Mouse (Mus musculus) liver, postnatal 0 days (tissue): Measurements from ENCODE around the gene A930033H14Rik. TPM values are rescaled to one million over a fixed set of nuclear protein-coding genes. Genes with fewer than 3 reads are reported as not detected.

Experiments used
- ATAC-seq: fragments of 200-750 bp; cut with Nextera tagmentation; 2 replicates; pipeline ENCODE4 v1.8.0; 2017; ENCODE audit warnings: mild to moderate bottlenecking, moderate library complexity
- DNase-seq: peaks from one replicate; pipeline ENCODE4 v3.0.0-alpha.2; 2016
- H3K27ac ChIP-seq: fragments of 300-500 bp; sonication (generic); 2 replicates; pipeline ENCODE4 v1.5.1; 2014; ENCODE audit warnings: antibody characterized with exemption, moderate library complexity, mild to moderate bottlenecking, low read depth
- H3K27me3 ChIP-seq: fragments of 300-500 bp; sonication (generic); 2 replicates; pipeline ENCODE4 v1.6.1; 2014; ENCODE audit warnings: low read length, control low read depth, mixed read lengths; ENCODE audit not compliant: insufficient read depth
- H3K36me3 ChIP-seq: fragments of 300-500 bp; sonication (generic); replicated peaks from 2 replicates; pipeline ENCODE4 v1.6.1; 2014; ENCODE audit warnings: mild to moderate bottlenecking, control low read depth, low read length, moderate library complexity, mixed read lengths; ENCODE audit not compliant: insufficient read depth
- H3K4me1 ChIP-seq: fragments of 300-500 bp; sonication (generic); 2 replicates; pipeline ENCODE4 v1.6.1; 2014; ENCODE audit warnings: antibody characterized with exemption, mild to moderate bottlenecking, control low read depth; ENCODE audit not compliant: insufficient read depth
- H3K4me2 ChIP-seq: fragments of 300-500 bp; sonication (generic); 2 replicates; pipeline ENCODE4 v1.6.1; 2014; ENCODE audit warnings: low read depth, mild to moderate bottlenecking, low read length, moderate library complexity, mixed read lengths
- H3K4me3 ChIP-seq: fragments of 300-500 bp; sonication (generic); 2 replicates; pipeline ENCODE4 v1.5.1; 2014; ENCODE audit warnings: low read depth, low read length
- H3K9ac ChIP-seq: fragments of 300-500 bp; sonication (generic); replicated peaks from 2 replicates; pipeline ENCODE4 v1.6.1; 2014; ENCODE audit warnings: mild to moderate bottlenecking, moderate library complexity
- H3K9me3 ChIP-seq: fragments of 300-500 bp; sonication (generic); 2 replicates; pipeline ENCODE4 v1.6.1; 2016; ENCODE audit warnings: mild to moderate bottlenecking, control low read depth, low read length, mixed read lengths
- CTCF ChIP-seq: sonication (generic); IDR thresholded peaks from 2 replicates; pipeline ENCODE4 v1.5.1; 2016; ENCODE audit warnings: antibody characterized with exemption, low read depth
- EP300 ChIP-seq: IDR thresholded peaks from 2 replicates; pipeline ENCODE4 v1.6.1; 2016; ENCODE audit warnings: antibody characterized with exemption, low read depth, mild to moderate bottlenecking
- WGBS: fragments of 180-500 bp; shearing (Covaris S2); extraction: QIAGEN DNeasy Blood & Tissue Kit; methylation state at CpG from one replicate; pipeline ENCODE4 v1.1.7; 2014; ENCODE audit not compliant: insufficient replicate concordance; 5-methylcytosine and 5-hydroxymethylcytosine counted together
- polyA plus RNA-seq: library from polyadenylated mRNA; unstranded; fragments of >200 nt; fragmentation: Nextera tagmentation; extraction: Ambion mirVana; gene quantifications from 2 replicates; pipeline ENCODE4 v1.2.1, GENCODE M21; 2015

A930033H14Rik gene
- polyA plus RNA-seq, 1 experiment from 2014 or later, result 1.2 TPM

- DNase-seq, result no peak
- Histone ChIP-seq H3K4me2 (peak overlapping the region; percentile 60; the same call in 1 of the 2 replicates), H3K4me3 (no peak overlapping the region), H3K9me3 (no peaks in the 10 kb centered on the region), H3K27ac (peak overlapping the region; percentile 72), H3K36me3 (no peaks in the 10 kb centered on the region), H3K9ac (no peak overlapping the region), H3K4me1 (no peaks in the 10 kb centered on the region), H3K27me3 (no peaks in the 10 kb centered on the region)
- WGBS, result 69% methylated on average over 4 of the region's 4 CpGs
- ATAC-seq, result no peak
- TF ChIP-seq CTCF, result no peak
- no peak for TF ChIP-seq EP300
Measured at GRCm38 (mm10) chr10:69185431-69185830, 27.5 kb downstream of the A930033H14Rik start.

- no peak overlapping the region for H3K27ac ChIP-seq
- 76% methylated on average over 4 of the region's 4 CpGs for WGBS
- H3K27me3 ChIP-seq, result no peaks in the 10 kb centered on the region
- no peaks in the 10 kb centered on the region for H3K36me3 ChIP-seq
- H3K4me3 ChIP-seq, result no peak overlapping the region
- H3K9me3 ChIP-seq, result no peaks in the 10 kb centered on the region
- TF ChIP-seq CTCF (no peak), EP300 (no peak)
- DNase-seq (no peak), ATAC-seq (no peak)
- H3K4me1 ChIP-seq, result no peaks in the 10 kb centered on the region
- H3K4me2 ChIP-seq, result no peak overlapping the region
- H3K9ac ChIP-seq, result no peak overlapping the region
Measured at GRCm38 (mm10) chr10:69184903-69185302, 28.0 kb downstream of the A930033H14Rik start.

- WGBS, result 66% methylated on average over 3 of the region's 3 CpGs
Measured at GRCm38 (mm10) chr10:69180997-69181396, 31.9 kb downstream of the A930033H14Rik start.

GRCm38 (mm10) chr10:69179341-69179740 is 33.6 kb downstream of the A930033H14Rik start:
- no peak for DNase-seq
- ATAC-seq, result no peak
- Histone ChIP-seq H3K4me3 (no peak overlapping the region), H3K36me3 (no peaks in the 10 kb centered on the region), H3K4me2 (no peak overlapping the region), H3K27ac (no peak overlapping the region), H3K4me1 (no peaks in the 10 kb centered on the region), H3K9me3 (no peaks in the 10 kb centered on the region), H3K9ac (no peak overlapping the region), H3K27me3 (no peaks in the 10 kb centered on the region)
- whole genome bisulfite sequencing, result 85% methylated on average over 1 of the region's 1 CpGs
- TF ChIP-seq CTCF, result no peak
- no peak for TF ChIP-seq EP300

More at GRCm38 (mm10) chr10:69180997-69181396, 31.9 kb downstream of the A930033H14Rik start:
- Histone ChIP-seq H3K4me1 (no peaks in the 10 kb centered on the region), H3K27me3 (no peaks in the 10 kb centered on the region), H3K9me3 (no peaks in the 10 kb centered on the region), H3K27ac (no peak overlapping the region), H3K4me3 (no peak overlapping the region), H3K9ac (no peak overlapping the region), H3K4me2 (no peak overlapping the region), H3K36me3 (no peaks in the 10 kb centered on the region)
- TF ChIP-seq EP300, result no peak
- TF ChIP-seq CTCF, result no peak
- no peak for ATAC-seq
- no peak for DNase-seq

GRCm38 (mm10) chr10:69176116-69176515 is 36.8 kb downstream of the A930033H14Rik start:
- H3K4me3 ChIP-seq, result no peak overlapping the region
- H3K9ac ChIP-seq, result no peak overlapping the region
- no peak for TF ChIP-seq CTCF
- no peak for TF ChIP-seq EP300
- no peaks in the 10 kb centered on the region for H3K36me3 ChIP-seq
- no peak overlapping the region for H3K27ac ChIP-seq
- H3K4me1 ChIP-seq, result no peaks in the 10 kb centered on the region
- no peak overlapping the region for H3K4me2 ChIP-seq
- H3K9me3 ChIP-seq, result no peaks in the 10 kb centered on the region
- no peak for DNase-seq
- no peaks in the 10 kb centered on the region for H3K27me3 ChIP-seq
- WGBS, result 61% methylated on average over 3 of the region's 3 CpGs
- no peak for ATAC-seq

GRCm38 (mm10) chr10:69172412-69172811 is 40.5 kb downstream of the A930033H14Rik start:
- H3K27ac ChIP-seq, result no peak overlapping the region
- ATAC-seq (no peak), DNase-seq (no peak)
- whole genome bisulfite sequencing, result 64% methylated on average over 3 of the region's 3 CpGs
- H3K4me2 ChIP-seq, result no peak overlapping the region
- H3K4me3 ChIP-seq, result no peak overlapping the region
- no peaks in the 10 kb centered on the region for H3K36me3 ChIP-seq
- no peaks in the 10 kb centered on the region for H3K27me3 ChIP-seq
- peaks cover 3% of the 10 kb centered on the region; the same call in 1 of the 2 replicates for H3K9me3 ChIP-seq
- H3K9ac ChIP-seq, result no peak overlapping the region
- H3K4me1 ChIP-seq, result no peaks in the 10 kb centered on the region
- TF ChIP-seq EP300, result no peak
- no peak for TF ChIP-seq CTCF

GRCm38 (mm10) chr10:69166514-69166913 is 46.4 kb downstream of the A930033H14Rik start:
- DNase-seq, result no peak
- no peaks in the 10 kb centered on the region for H3K27me3 ChIP-seq
- TF ChIP-seq CTCF (no peak), EP300 (no peak)
- peaks cover 3% of the 10 kb centered on the region; the same call in 1 of the 2 replicates for H3K9me3 ChIP-seq
- no peak overlapping the region for H3K4me3 ChIP-seq
- no peak for ATAC-seq
- 0 out of 2 replicates have a peak, but pooled peaks cover 2% of the 10 kb centered on the region for H3K4me1 ChIP-seq
- H3K36me3 ChIP-seq, result no peaks in the 10 kb centered on the region
- no peak overlapping the region for H3K9ac ChIP-seq
- peak overlapping the region; percentile 70 for H3K27ac ChIP-seq
- WGBS, result 69% methylated on average over 12 of the region's 12 CpGs
- H3K4me2 ChIP-seq, result no peak overlapping the region
